Mouse (Mus musculus) bone marrow, adult 2 months (tissue): ENCODE measurements around the gene Olfr352. TPM values are rescaled to one million over a fixed set of nuclear protein-coding genes. Genes with fewer than 3 reads are reported as not detected.

ENCODE experiments used
- H3K27ac ChIP-seq: fragments of 200-500 bp; 2 replicates; pipeline ENCODE4 v1.5.1; 2012; ENCODE audit warnings: low read depth, mild to moderate bottlenecking, control low read depth, inconsistent platforms, low read length; ENCODE audit not compliant: control insufficient read depth, poor library complexity, insufficient read depth
- H3K4me1 ChIP-seq: fragments of 200-500 bp; 2 replicates; pipeline ENCODE4 v1.6.1; 2011; ENCODE audit warnings: low read length; ENCODE audit not compliant: control insufficient read depth, insufficient read depth
- H3K4me3 ChIP-seq: fragments of 200-500 bp; replicated peaks from 2 replicates; pipeline ENCODE3; 2011; ENCODE audit warnings: mild to moderate bottlenecking, low read depth, low read length, control low read depth; ENCODE audit not compliant: control insufficient read depth
- CTCF ChIP-seq: fragments of 200-500 bp; IDR thresholded peaks from 2 replicates; pipeline ENCODE4 v1.5.1; 2011; ENCODE audit warnings: low read length, control low read depth; ENCODE audit not compliant: control insufficient read depth, insufficient read depth
- POLR2A ChIP-seq: fragments of 200-500 bp; IDR thresholded peaks from 2 replicates; pipeline ENCODE4 v1.6.1; 2011; ENCODE audit warnings: low read depth, mild to moderate bottlenecking, control low read depth, low read length, borderline replicate concordance; ENCODE audit not compliant: control insufficient read depth
- WGBS: fragments of 180-500 bp; shearing (Covaris S2); methylation state at CpG from one replicate; pipeline ENCODE4 v1.1.7; 2018; 5-methylcytosine and 5-hydroxymethylcytosine counted together
- polyA plus RNA-seq: library from polyadenylated mRNA; stranded (reverse); fragments of >200 nt; gene quantifications from 2 replicates; pipeline ENCODE4 v1.2.4, GENCODE M21; 2011; ENCODE audit warnings: low replicate concordance; ENCODE audit not compliant: missing spikeins, insufficient read depth, insufficient read length

Gene Olfr352
- polyA plus RNA-seq: 0.57 and 1.2 TPM in 2 replicates

- 67% methylated on average over 1 of the region's 1 CpGs for WGBS
- H3K4me1 ChIP-seq: no peaks in the 10 kb centered on the region
- H3K4me3 ChIP-seq: no peak within 1 kb of the TSS
- TF ChIP-seq POLR2A (no peak), CTCF (no peak)
- H3K27ac ChIP-seq: no peak within 1 kb of the TSS
Observed at GRCm38 (mm10) chr2:36868160-36868559, at the start of gene Olfr352. Olfr352 (plus strand) TSS chr2:36868460.

- Histone ChIP-seq H3K4me1 (no peaks in the 10 kb centered on the region), H3K27ac (no peak within 1 kb of the TSS), H3K4me3 (no peak within 1 kb of the TSS)
- TF ChIP-seq POLR2A: no peak
- TF ChIP-seq CTCF: no peak
- WGBS: 82% methylated on average over 1 of the region's 1 CpGs
Observed at GRCm38 (mm10) chr2:36846010-36846409, 22.2 kb upstream of the Olfr352 start, which contains the start of gene Olfr350. Olfr350 (plus strand) TSS chr2:36846310.

GRCm38 (mm10) chr2:36862560-36862959, 5.7 kb upstream of the Olfr352 start, which contains the start of gene Olfr351:
Olfr351 (minus strand) TSS chr2:36862660.
- TF ChIP-seq CTCF (no peak), POLR2A (no peak)
- 80% methylated on average over 1 of the region's 1 CpGs for WGBS
- no peak within 1 kb of the TSS for H3K27ac ChIP-seq
- no peaks in the 10 kb centered on the region for H3K4me1 ChIP-seq
- no peak within 1 kb of the TSS for H3K4me3 ChIP-seq

- H3K4me3 ChIP-seq: no peak within 1 kb of the TSS
- no peak within 1 kb of the TSS for H3K27ac ChIP-seq
- TF ChIP-seq POLR2A (no peak), CTCF (no peak)
- H3K4me1 ChIP-seq: no peaks in the 10 kb centered on the region
Observed at GRCm38 (mm10) chr2:36892836-36893235, 24.6 kb downstream of the Olfr352 start, which contains the start of gene Olfr353. Olfr353 (minus strand) TSS chr2:36892936.

GRCm38 (mm10) chr2:36897114-36897513, 28.9 kb downstream of the Olfr352 start:
- no peak for TF ChIP-seq CTCF
- no peak for TF ChIP-seq POLR2A

GRCm38 (mm10) chr2:36905380-36905779, 37.1 kb downstream of the Olfr352 start, which contains the start of gene Olfr354:
Olfr354 (plus strand) TSS chr2:36905680.
- TF ChIP-seq POLR2A (no peak), CTCF (no peak)
- H3K4me1 ChIP-seq: no peaks in the 10 kb centered on the region
- no peak within 1 kb of the TSS for H3K27ac ChIP-seq
- H3K4me3 ChIP-seq: no peak within 1 kb of the TSS

More at GRCm38 (mm10) chr2:36897114-36897513, 28.9 kb downstream of the Olfr352 start:
- no peak overlapping the region for H3K27ac ChIP-seq
- no peaks in the 10 kb centered on the region for H3K4me1 ChIP-seq
- H3K4me3 ChIP-seq: no peak overlapping the region

Other genes with a start within 250 kb of the Olfr352 start
- not detected in 2 replicates for gene Olfr345, start 228.4 kb upstream of the Olfr352 start, polyA plus RNA-seq
- gene Olfr346, start 182.7 kb upstream of the Olfr352 start, polyA plus RNA-seq: not detected in 2 replicates
- gene Olfr347, start 136.6 kb upstream of the Olfr352 start, polyA plus RNA-seq: not detected in 2 replicates
- gene Olfr348, start 84.2 kb upstream of the Olfr352 start, polyA plus RNA-seq: not detected in 2 replicates
- 1.3 TPM in 1 of 2 replicates, not detected in the other for gene Olfr50, start 77.9 kb upstream of the Olfr352 start, polyA plus RNA-seq
- gene Olfr3, start 51.4 kb upstream of the Olfr352 start, polyA plus RNA-seq: not detected in 2 replicates
- not detected in 2 replicates for gene Olfr350, start 22.1 kb upstream of the Olfr352 start, polyA plus RNA-seq
- gene Olfr351, start 5.8 kb upstream of the Olfr352 start, polyA plus RNA-seq: not detected in 2 replicates
- gene Olfr353, start 24.5 kb downstream of the Olfr352 start, polyA plus RNA-seq: not detected in 2 replicates
- gene Olfr354, start 37.2 kb downstream of the Olfr352 start, polyA plus RNA-seq: not detected in 2 replicates
- gene Olfr355, start 60.4 kb downstream of the Olfr352 start, polyA plus RNA-seq: not detected in 2 replicates
- not detected in 2 replicates for gene Olfr356, start 68.7 kb downstream of the Olfr352 start, polyA plus RNA-seq
- gene Olfr357, start 125.4 kb downstream of the Olfr352 start, polyA plus RNA-seq: not detected in 2 replicates
- not detected in 2 replicates for gene Olfr358, start 140.9 kb downstream of the Olfr352 start, polyA plus RNA-seq
- not detected in 2 replicates for gene Olfr360, start 197.3 kb downstream of the Olfr352 start, polyA plus RNA-seq
- not detected in 2 replicates for gene Olfr361, start 220.8 kb downstream of the Olfr352 start, polyA plus RNA-seq
- not detected in 2 replicates for gene Olfr362, start 249.4 kb downstream of the Olfr352 start, polyA plus RNA-seq